Mouse (Mus musculus) heart, adult 2 months (tissue): ENCODE results near the gene Gata1.

ENCODE experiments used
- CTCF ChIP-seq: fragments of 200-600 bp; IDR thresholded peaks from 2 replicates; pipeline ENCODE4 v1.8.1; 2022; ENCODE audit warnings: antibody characterized with exemption, mild to moderate bottlenecking, moderate library complexity
- EP300 ChIP-seq: fragments of 200-500 bp; IDR thresholded peaks from 2 replicates; pipeline ENCODE4 v1.6.1; 2011; ENCODE audit warnings: low read depth, low read length, control low read depth; ENCODE audit not compliant: insufficient read depth
- POLR2A ChIP-seq: fragments of 200-500 bp; IDR thresholded peaks from 2 replicates; pipeline ENCODE4 v1.6.1; 2011; ENCODE audit warnings: mild to moderate bottlenecking, low read depth, low read length, control low read depth; ENCODE audit not compliant: insufficient read depth

- TF ChIP-seq POLR2A, result no peak
- no peak for TF ChIP-seq CTCF
- TF ChIP-seq EP300, result no peak
Observed at GRCm38 (mm10) chrX:8002001-8002400, 24.1 kb upstream of the Gata1 start.
